Mouse (Mus musculus): ENCODE results near the gene Sh3gl3. TPM values are rescaled to one million over a fixed set of nuclear protein-coding genes. Genes with fewer than 3 reads are reported as not detected.

The Sh3gl3 gene
- total RNA-seq, 1 experiment, result 8.0 TPM

DNA sequence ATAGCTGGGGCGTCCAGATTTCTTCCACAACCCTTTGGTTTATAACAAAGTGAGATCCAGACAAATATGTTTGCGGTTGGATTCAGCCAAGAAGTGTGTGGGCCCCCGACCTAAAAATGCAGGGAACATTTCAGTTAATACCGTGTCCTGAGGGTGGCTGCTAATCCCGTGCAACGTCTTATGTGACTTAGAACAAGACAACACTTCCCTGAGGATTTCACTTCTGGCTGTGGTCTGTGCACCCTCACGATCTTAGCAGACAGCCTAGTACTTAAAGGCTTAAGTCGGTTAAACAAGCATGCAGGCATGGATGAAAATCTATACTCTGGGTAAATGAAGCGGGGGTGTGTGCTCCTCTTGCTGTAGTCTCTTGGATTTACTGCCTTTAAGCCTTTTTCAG, 164.5 kb downstream of the Sh3gl3 start:
- TF ChIP-seq ZC3H11A (IDR thresholded peaks at IDR 0.05; ENCODE audit: borderline replicate concordance, low read depth, low read length), result no peak
- TF ChIP-seq ZNF384 (IDR thresholded peaks at IDR 0.05; ENCODE audit: low read depth, low read length), result no peak
- no peak for TF ChIP-seq MAFK (IDR thresholded peaks at IDR 0.05; ENCODE audit: insufficient read depth, low read depth, low read length)
- TF ChIP-seq CHD2 (IDR thresholded peaks at IDR 0.05; ENCODE audit: low read depth, low read length), result no peak
- no peak for TF ChIP-seq HCFC1 (IDR thresholded peaks at IDR 0.05; ENCODE audit: borderline replicate concordance, insufficient read depth, low read length)
- Histone ChIP-seq H3K9me3 (ENCODE audit: control insufficient read depth, insufficient read depth, low read depth, low read length) (no peaks in the 10 kb centered on the region), H3K36me3 (ENCODE audit: control insufficient read depth, insufficient read depth, low read length, poor library complexity, severe bottlenecking) (no peaks in the 10 kb centered on the region), H3K9ac (ENCODE audit: insufficient read depth, low read depth, low read length, poor library complexity, severe bottlenecking) (no peak overlapping the region), H3K27ac (ENCODE audit: insufficient read depth, low read depth, low read length, poor library complexity, severe bottlenecking) (no peak overlapping the region), H3K4me1 (ENCODE audit: control insufficient read depth in 2 of 2, insufficient read depth in 2 of 2, low read length in 2 of 2, poor library complexity in 1 of 2) (no peaks in the 10 kb centered on the region), H3K4me3 (ENCODE audit: insufficient read depth in 1 of 2, low read depth in 1 of 2, low read length in 2 of 2, poor library complexity in 1 of 2, severe bottlenecking in 1 of 2) (no peak overlapping the region)
- in situ Hi-C loops (cut with MboI; ENCODE audit: low sequenced_read_pairs in 2 of 2, unreplicated experiment in 2 of 2), result no loop called here
- no peak for DNase-seq (ENCODE audit: low read depth, low spot score)

GRCm38 (mm10) chr7:82338532-82338931, 164.9 kb downstream of the Sh3gl3 start:
- Histone ChIP-seq H3K4me1 (ENCODE audit: control insufficient read depth in 2 of 2, insufficient read depth in 2 of 2, low read length in 2 of 2, poor library complexity in 1 of 2) (no peaks in the 10 kb centered on the region), H3K9ac (ENCODE audit: insufficient read depth, low read depth, low read length, poor library complexity, severe bottlenecking) (no peak overlapping the region), H3K9me3 (ENCODE audit: control insufficient read depth, insufficient read depth, low read depth, low read length) (no peaks in the 10 kb centered on the region), H3K4me3 (ENCODE audit: insufficient read depth in 1 of 2, low read depth in 1 of 2, low read length in 2 of 2, poor library complexity in 1 of 2, severe bottlenecking in 1 of 2) (no peak overlapping the region), H3K36me3 (ENCODE audit: control insufficient read depth, insufficient read depth, low read length, poor library complexity, severe bottlenecking) (no peaks in the 10 kb centered on the region), H3K27ac (ENCODE audit: insufficient read depth, low read depth, low read length, poor library complexity, severe bottlenecking) (no peak overlapping the region)
- in situ Hi-C loops (cut with MboI; ENCODE audit: low sequenced_read_pairs in 2 of 2, unreplicated experiment in 2 of 2), result no loop called here
- no peak for TF ChIP-seq MAFK (IDR thresholded peaks at IDR 0.05; ENCODE audit: insufficient read depth, low read depth, low read length)
- no peak for TF ChIP-seq CHD2 (IDR thresholded peaks at IDR 0.05; ENCODE audit: low read depth, low read length)
- 0 out of 2 replicates have a peak, but pooled peaks have one; percentile 26 for TF ChIP-seq ZC3H11A (IDR thresholded peaks at IDR 0.05; ENCODE audit: borderline replicate concordance, low read depth, low read length)
- no peak for TF ChIP-seq HCFC1 (IDR thresholded peaks at IDR 0.05; ENCODE audit: borderline replicate concordance, insufficient read depth, low read length)
- no peak for DNase-seq (ENCODE audit: low read depth, low spot score)

- in situ Hi-C loops (cut with MboI; ENCODE audit: low sequenced_read_pairs in 2 of 2, unreplicated experiment in 2 of 2), result no loop called here
- Histone ChIP-seq H3K36me3 (ENCODE audit: control insufficient read depth, insufficient read depth, low read length, poor library complexity, severe bottlenecking) (no peaks in the 10 kb centered on the region), H3K9me3 (ENCODE audit: control insufficient read depth, insufficient read depth, low read depth, low read length) (no peaks in the 10 kb centered on the region), H3K4me3 (ENCODE audit: insufficient read depth in 1 of 2, low read depth in 1 of 2, low read length in 2 of 2, poor library complexity in 1 of 2, severe bottlenecking in 1 of 2) (no peak overlapping the region), H3K27ac (ENCODE audit: insufficient read depth, low read depth, low read length, poor library complexity, severe bottlenecking) (no peak overlapping the region), H3K4me1 (ENCODE audit: control insufficient read depth in 2 of 2, insufficient read depth in 2 of 2, low read length in 2 of 2, poor library complexity in 1 of 2) (no peaks in the 10 kb centered on the region), H3K9ac (ENCODE audit: insufficient read depth, low read depth, low read length, poor library complexity, severe bottlenecking) (no peak overlapping the region)
- TF ChIP-seq ZNF384 (IDR thresholded peaks at IDR 0.05; ENCODE audit: low read depth, low read length) (no peak), ZC3H11A (IDR thresholded peaks at IDR 0.05; ENCODE audit: borderline replicate concordance, low read depth, low read length) (0 out of 2 replicates have a peak, but pooled peaks have one; percentile 16), HCFC1 (IDR thresholded peaks at IDR 0.05; ENCODE audit: borderline replicate concordance, insufficient read depth, low read length) (no peak), MAFK (IDR thresholded peaks at IDR 0.05; ENCODE audit: insufficient read depth, low read depth, low read length) (no peak), CHD2 (IDR thresholded peaks at IDR 0.05; ENCODE audit: low read depth, low read length) (no peak)
- DNase-seq (ENCODE audit: low read depth, low spot score), result peak; percentile 35
These were observed 165.6 kb downstream of the Sh3gl3 start for GRCm38 (mm10) chr7:82339214-82339613.

DNA sequence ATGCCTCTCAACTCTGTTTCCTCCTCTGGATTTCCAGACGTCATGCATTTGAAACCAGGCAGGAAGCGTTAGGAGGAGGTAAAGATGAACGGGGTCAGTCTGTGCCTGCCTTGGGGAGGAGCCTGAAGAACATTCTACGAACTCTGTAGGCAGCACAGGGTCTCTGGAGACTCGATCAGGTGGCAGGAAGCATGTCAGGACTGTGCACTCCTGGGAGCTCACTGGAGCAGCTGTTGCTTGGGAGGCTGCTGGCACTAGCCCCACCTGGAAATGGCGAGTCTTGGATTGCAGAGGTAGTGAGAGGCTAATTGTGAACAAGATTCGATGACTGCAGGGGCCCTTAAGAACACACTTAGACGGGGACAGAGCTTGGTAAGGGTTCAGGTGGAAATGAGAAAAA, 167.8 kb downstream of the Sh3gl3 start:
- Histone ChIP-seq H3K4me1 (ENCODE audit: control insufficient read depth in 2 of 2, insufficient read depth in 2 of 2, low read length in 2 of 2, poor library complexity in 1 of 2) (no peaks in the 10 kb centered on the region), H3K36me3 (ENCODE audit: control insufficient read depth, insufficient read depth, low read length, poor library complexity, severe bottlenecking) (no peaks in the 10 kb centered on the region), H3K4me3 (ENCODE audit: insufficient read depth in 1 of 2, low read depth in 1 of 2, low read length in 2 of 2, poor library complexity in 1 of 2, severe bottlenecking in 1 of 2) (no peak overlapping the region), H3K27ac (ENCODE audit: insufficient read depth, low read depth, low read length, poor library complexity, severe bottlenecking) (no peak overlapping the region), H3K9me3 (ENCODE audit: control insufficient read depth, insufficient read depth, low read depth, low read length) (no peaks in the 10 kb centered on the region), H3K9ac (ENCODE audit: insufficient read depth, low read depth, low read length, poor library complexity, severe bottlenecking) (no peak overlapping the region)
- DNase-seq (ENCODE audit: low read depth, low spot score), result no peak
- TF ChIP-seq MAFK (IDR thresholded peaks at IDR 0.05; ENCODE audit: insufficient read depth, low read depth, low read length) (no peak), ZC3H11A (IDR thresholded peaks at IDR 0.05; ENCODE audit: borderline replicate concordance, low read depth, low read length) (no peak), ZNF384 (IDR thresholded peaks at IDR 0.05; ENCODE audit: low read depth, low read length) (no peak), HCFC1 (IDR thresholded peaks at IDR 0.05; ENCODE audit: borderline replicate concordance, insufficient read depth, low read length) (no peak), CHD2 (IDR thresholded peaks at IDR 0.05; ENCODE audit: low read depth, low read length) (no peak)
- in situ Hi-C loops (cut with MboI; ENCODE audit: low sequenced_read_pairs in 2 of 2, unreplicated experiment in 2 of 2), result no loop called here

DNA sequence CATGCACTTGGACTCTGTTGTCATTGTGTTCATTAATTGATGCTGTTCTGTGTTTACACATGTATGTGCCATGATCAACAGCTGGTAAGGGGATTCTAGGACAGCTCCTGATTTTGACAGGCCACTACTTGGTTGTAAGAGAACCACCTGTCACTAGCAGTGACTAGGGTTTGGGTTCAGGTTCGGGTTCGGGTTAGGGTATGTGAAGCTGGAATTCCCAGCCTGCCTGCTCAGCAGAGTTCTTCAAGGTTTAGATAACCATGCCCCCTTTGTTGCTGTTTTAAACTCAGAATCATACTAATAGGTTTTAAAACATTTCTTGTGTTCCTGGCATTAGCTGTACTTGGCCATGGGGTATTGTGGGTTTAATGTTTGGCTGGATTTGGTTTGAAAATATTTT, 173.1 kb downstream of the Sh3gl3 start:
- Histone ChIP-seq H3K4me3 (ENCODE audit: insufficient read depth in 1 of 2, low read depth in 1 of 2, low read length in 2 of 2, poor library complexity in 1 of 2, severe bottlenecking in 1 of 2) (no peak overlapping the region), H3K9ac (ENCODE audit: insufficient read depth, low read depth, low read length, poor library complexity, severe bottlenecking) (no peak overlapping the region), H3K36me3 (ENCODE audit: control insufficient read depth, insufficient read depth, low read length, poor library complexity, severe bottlenecking) (no peaks in the 10 kb centered on the region), H3K4me1 (ENCODE audit: control insufficient read depth in 2 of 2, insufficient read depth in 2 of 2, low read length in 2 of 2, poor library complexity in 1 of 2) (no peaks in the 10 kb centered on the region), H3K27ac (ENCODE audit: insufficient read depth, low read depth, low read length, poor library complexity, severe bottlenecking) (no peak overlapping the region), H3K9me3 (ENCODE audit: control insufficient read depth, insufficient read depth, low read depth, low read length) (no peaks in the 10 kb centered on the region)
- in situ Hi-C loops (cut with MboI; ENCODE audit: low sequenced_read_pairs in 2 of 2, unreplicated experiment in 2 of 2), result no loop called here
- DNase-seq (ENCODE audit: low read depth, low spot score), result no peak
- no peak for TF ChIP-seq MAFK (IDR thresholded peaks at IDR 0.05; ENCODE audit: insufficient read depth, low read depth, low read length)
- TF ChIP-seq CHD2 (IDR thresholded peaks at IDR 0.05; ENCODE audit: low read depth, low read length), result no peak
- no peak for TF ChIP-seq ZC3H11A (IDR thresholded peaks at IDR 0.05; ENCODE audit: borderline replicate concordance, low read depth, low read length)
- TF ChIP-seq ZNF384 (IDR thresholded peaks at IDR 0.05; ENCODE audit: low read depth, low read length), result no peak
- TF ChIP-seq HCFC1 (IDR thresholded peaks at IDR 0.05; ENCODE audit: borderline replicate concordance, insufficient read depth, low read length), result no peak

Data from ES-E14 (cell line).